Mouse (Mus musculus): ENCODE data around the gene Psmd12. TPM values are rescaled to one million over a fixed set of nuclear protein-coding genes. Genes with fewer than 3 reads are reported as not detected.

Gene Psmd12
- total RNA-seq, 1 experiment from 2014 or later = 150 TPM

DNA sequence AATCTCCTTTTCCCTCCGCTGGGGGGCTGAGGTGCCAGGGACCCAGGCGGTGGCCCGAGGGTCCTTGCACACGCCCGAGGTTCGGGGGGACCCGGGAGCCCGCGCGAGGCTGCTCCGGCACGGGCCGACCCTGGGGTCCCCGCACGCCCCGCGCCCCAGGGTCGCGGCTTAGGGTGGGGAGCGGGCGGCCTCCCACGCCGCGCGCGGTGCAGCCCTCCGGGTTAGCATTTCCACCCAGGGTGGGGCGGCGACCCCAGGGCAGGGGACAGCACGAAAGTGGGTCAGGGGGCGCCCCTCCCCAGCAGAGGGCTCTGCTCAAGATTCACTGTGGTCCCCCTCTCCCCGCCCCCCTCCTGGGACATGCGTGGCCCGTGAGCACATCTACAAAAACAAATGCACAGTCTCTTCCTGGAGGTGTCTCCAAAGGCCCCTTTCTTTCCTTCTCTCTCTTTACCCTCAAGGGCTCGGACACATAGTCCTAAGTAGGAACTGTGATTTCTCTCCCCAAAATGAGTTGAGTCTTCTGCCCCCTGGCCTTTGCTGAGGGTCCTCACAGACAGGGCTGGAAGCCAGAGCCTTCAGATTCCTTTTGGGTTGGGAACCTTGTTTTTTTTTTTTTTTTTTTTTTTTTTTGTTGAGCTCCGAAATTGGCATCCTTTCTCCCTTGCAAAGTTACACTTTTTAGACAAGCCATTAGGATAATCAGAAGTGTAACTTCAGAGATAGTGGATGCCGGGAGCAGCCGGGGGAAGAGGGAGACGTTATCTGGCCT, 69.1 kb downstream of the Psmd12 start:
- ATAC-seq (replicated peaks; ENCODE audit: low read depth, poor library complexity, severe bottlenecking) = peak; percentile 10; the same call in 1 of the 2 replicates

Other genes starting within 250 kb of the Psmd12 start
- gene Pitpnc1, start 8.8 kb upstream of the Psmd12 start, total RNA-seq (2017) = 36.5 and 42.8 TPM in 2 replicates
- 18.1 and 35.9 TPM in 2 replicates for gene Helz, start 68.4 kb downstream of the Psmd12 start, total RNA-seq (2017)
- not detected in 2 replicates for gene Cacng1, start 237.0 kb downstream of the Psmd12 start, total RNA-seq (2017)

All from common myeloid progenitor, adult 5-6 weeks (primary cell).